Mouse (Mus musculus) mouse trophoblast stem cell (cell line): Measurements from ENCODE around the gene Apbb2.
"Not testable (repeated sequence)": the region's sequence is repeated elsewhere in the genome, so short reads cannot be mapped to it uniquely, and the experiment has no call there.

Experiments
- in situ Hi-C, 2 experiments: fragments of 300-500 bp; cut with MseI, MboI; formaldehyde crosslinking; loops; 2 replicates in 1 of 2; 3 replicates in 1 of 2; pipeline ENCODE4 v1.15.1; 2025

Apbb2 gene

GRCm38 (mm10) chr5:66304300-66305067 is 314.1 kb downstream of the Apbb2 start:
- in situ Hi-C loops, result no loop called here

- in situ Hi-C loops, result no loop called here
Observed at GRCm38 (mm10) chr5:66302873-66303272, 315.7 kb downstream of the Apbb2 start.

GRCm38 (mm10) chr5:66302085-66302815 is 316.3 kb downstream of the Apbb2 start:
- in situ Hi-C loops, result no loop called here

DNA sequence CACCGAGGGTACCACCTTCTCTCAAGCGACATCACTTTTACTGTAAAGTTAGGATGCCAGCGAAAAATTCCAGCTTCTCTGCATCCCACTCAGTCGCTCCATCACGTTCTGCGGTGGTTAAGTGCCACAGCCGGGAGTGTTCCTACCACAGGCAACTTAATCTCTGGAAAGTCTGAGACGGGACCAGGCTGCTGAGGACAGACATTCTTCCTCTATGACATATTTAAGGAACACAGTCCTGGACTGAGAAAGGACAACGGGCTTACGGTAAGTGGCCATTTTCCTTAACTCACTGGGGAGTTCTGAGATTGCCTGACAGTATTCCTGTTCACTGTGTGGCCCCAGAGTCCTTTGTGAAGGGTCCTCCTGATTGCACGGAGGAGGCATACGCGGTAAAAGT is 318.0 kb downstream of the Apbb2 start:
- in situ Hi-C loops, result no loop called here

DNA sequence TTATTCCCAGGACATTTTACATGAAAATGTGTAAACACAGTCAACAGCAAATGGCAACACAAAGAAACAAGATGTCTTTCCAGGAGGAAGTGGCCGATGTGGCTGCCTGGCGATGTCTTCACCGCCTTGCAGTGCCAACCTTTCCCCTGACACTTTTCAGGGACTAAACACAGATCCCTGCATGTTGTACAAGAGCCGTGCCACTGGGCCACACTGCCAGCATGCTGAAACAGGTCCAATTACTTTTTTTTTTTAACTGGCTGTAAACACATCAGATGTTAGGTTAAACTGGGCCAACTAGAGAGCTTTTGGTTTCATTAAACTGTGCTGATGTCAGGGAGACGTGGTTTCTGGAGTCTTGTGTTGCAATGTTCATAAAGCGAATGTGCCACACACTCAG is 319.7 kb downstream of the Apbb2 start:
- in situ Hi-C loops, result loop anchor here in 1 of 2 experiments (25.0 kb wide), 1 partner anchor 363 kb away; no protein-coding TSS in a partner anchor

DNA sequence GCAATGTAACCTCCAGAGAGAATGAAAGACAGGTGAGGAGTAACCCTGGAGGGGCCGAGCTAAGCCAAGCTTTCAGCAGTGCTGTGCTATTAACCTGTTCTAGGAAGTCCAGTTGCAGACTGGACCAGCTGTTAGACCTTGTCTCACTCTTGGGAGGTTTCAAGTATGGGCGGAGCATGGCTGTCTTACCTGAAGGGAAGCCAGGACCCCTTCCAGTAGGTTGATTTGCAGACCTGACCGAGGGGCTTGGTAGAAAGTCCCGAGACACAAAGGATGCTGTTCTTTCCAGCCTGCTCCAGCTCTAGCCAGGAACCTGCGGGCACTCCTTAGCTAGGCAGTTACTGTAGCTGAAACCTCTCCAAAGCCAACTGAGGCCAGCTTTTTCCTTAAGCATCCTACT is 322.5 kb downstream of the Apbb2 start:
- in situ Hi-C loops, result loop anchor here in 1 of 2 experiments (25.0 kb wide), 1 partner anchor 366 kb away; no protein-coding TSS in a partner anchor

GRCm38 (mm10) chr5:66294952-66295351 is 323.6 kb downstream of the Apbb2 start:
- in situ Hi-C loops, result loop anchor here in 1 of 2 experiments (25.0 kb wide), 1 partner anchor 367 kb away; no protein-coding TSS in a partner anchor

- in situ Hi-C loops, result loop anchor here in 1 of 2 experiments (25.0 kb wide), 1 partner anchor 368 kb away; no protein-coding TSS in a partner anchor
Observed at GRCm38 (mm10) chr5:66294106-66294625, 324.4 kb downstream of the Apbb2 start.

- in situ Hi-C loops, result loop anchor here in 1 of 2 experiments (25.0 kb wide), 1 partner anchor 382 kb away; no protein-coding TSS in a partner anchor
Observed at GRCm38 (mm10) chr5:66280742-66281141, 337.8 kb downstream of the Apbb2 start.

- in situ Hi-C loops, result loop anchor here in 1 of 2 experiments (25.0 kb wide), 1 partner anchor 383 kb away; no protein-coding TSS in a partner anchor
Observed at GRCm38 (mm10) chr5:66279650-66280049, 338.9 kb downstream of the Apbb2 start.

- in situ Hi-C loops, result no loop called here
Observed at GRCm38 (mm10) chr5:66274417-66274816, 344.2 kb downstream of the Apbb2 start.

DNA sequence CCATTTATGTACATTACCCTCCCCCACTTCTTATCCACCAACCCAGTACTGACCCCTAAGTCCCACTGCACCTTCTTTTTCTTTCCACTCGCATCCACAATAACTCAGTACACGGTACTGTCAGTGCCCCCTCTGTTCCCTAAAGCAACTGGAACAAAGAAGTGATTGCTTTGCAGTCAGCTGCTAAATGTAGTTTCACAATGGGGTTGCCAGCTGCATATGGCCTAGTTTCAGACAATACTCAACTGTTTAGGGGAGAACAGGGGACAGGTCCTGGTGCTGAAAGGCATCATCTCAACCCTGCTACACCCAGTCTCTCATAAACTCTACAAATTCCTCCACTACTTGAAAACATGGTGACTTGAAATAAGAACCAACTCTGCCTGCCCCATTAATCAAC is 347.4 kb downstream of the Apbb2 start:
- in situ Hi-C loops, result no loop called here

DNA sequence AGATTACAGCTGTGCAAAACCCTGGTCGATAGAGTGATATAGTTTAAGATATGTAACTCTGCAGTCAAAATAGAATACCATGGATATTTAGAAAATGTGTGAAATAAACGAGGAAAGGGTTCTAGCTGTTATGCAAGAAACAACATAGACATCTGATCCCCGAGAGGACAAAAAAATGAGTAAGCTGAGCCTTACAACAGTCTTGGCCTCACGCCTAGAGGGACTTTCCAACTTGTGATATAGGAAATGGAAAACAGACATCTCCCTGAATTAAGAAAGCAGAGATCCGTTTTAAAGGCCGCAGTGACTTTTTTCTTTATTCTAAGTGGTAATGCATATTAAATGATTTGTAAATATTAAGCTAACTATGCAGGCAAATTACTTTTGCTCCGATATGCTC is 349.0 kb downstream of the Apbb2 start:
- in situ Hi-C loops, result loop anchor here in 1 of 2 experiments (10.0 kb wide), 1 partner anchor 95 kb away; no protein-coding TSS in a partner anchor

DNA sequence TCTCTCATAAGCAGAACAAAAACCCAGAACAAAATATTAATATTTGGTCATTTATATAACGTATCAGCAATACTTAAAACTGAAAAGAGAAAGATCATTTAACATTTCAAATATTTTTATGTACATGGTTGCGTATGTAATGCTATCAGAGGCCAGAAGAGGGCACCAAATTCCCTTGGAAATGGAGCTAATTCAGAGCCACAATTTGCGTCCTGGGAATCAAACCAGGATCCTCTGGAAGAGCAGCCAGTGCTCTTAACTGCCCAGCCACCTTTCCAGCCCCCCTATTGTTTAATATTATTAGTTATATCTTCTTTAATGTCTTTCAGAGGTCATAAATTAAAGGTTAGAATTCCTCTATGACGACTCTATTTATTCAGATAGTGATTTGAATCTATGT is 355.2 kb downstream of the Apbb2 start:
- in situ Hi-C loops, result loop anchor here in 1 of 2 experiments (10.0 kb wide), 1 partner anchor 101 kb away; no protein-coding TSS in a partner anchor

GRCm38 (mm10) chr5:66262475-66262874 is 356.1 kb downstream of the Apbb2 start:
- in situ Hi-C loops, result loop anchor here in 1 of 2 experiments (10.0 kb wide), 1 partner anchor 102 kb away; no protein-coding TSS in a partner anchor

GRCm38 (mm10) chr5:66259756-66260448 is 358.7 kb downstream of the Apbb2 start, which contains the start of gene Nsun7:
Gene Nsun7 (plus strand): TSS chr5:66259897.
- in situ Hi-C loops, result loop anchor here in 1 of 2 experiments (10.0 kb wide), 1 partner anchor 105 kb away; no protein-coding TSS in a partner anchor

DNA sequence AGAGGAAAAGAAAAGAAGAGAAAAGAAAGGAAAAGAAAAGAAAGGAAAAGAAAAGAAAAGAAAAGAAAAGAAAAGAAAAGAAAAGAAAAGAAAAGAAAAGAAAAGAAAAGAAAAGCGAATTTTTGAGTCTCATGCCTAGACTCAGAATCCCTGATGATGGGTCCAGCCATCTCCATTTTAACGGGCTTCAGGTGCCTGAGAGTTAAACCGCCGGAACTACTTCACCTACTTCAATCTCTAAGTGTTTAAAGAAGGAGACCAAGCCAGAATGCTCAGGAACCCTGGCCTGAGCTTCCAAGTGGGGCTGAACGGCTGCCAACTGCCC is 359.2 kb downstream of the Apbb2 start:
- in situ Hi-C loops, result not testable (repeated sequence)

DNA sequence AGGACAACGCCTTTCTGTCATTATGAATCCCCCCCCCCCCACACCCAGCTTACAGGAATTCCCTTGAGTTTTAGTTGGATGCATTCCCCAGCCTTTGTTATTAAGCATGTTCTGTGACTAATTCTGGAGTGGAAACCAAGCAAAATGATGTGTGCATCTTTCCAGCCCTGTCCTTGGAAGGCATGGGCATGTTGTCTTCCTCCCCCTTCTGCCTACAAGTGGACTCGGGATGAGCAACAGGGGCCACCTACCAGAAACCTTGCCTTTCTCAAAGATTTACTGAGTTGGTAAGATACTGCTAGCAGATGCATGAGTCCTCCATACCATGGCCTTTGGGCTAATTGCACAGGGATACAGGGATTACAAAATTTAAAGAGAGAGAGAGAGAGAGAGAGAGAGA is 359.6 kb downstream of the Apbb2 start:
- in situ Hi-C loops, result no loop called here

- in situ Hi-C loops, result no loop called here
Observed at GRCm38 (mm10) chr5:66255044-66255443, 363.5 kb downstream of the Apbb2 start.

DNA sequence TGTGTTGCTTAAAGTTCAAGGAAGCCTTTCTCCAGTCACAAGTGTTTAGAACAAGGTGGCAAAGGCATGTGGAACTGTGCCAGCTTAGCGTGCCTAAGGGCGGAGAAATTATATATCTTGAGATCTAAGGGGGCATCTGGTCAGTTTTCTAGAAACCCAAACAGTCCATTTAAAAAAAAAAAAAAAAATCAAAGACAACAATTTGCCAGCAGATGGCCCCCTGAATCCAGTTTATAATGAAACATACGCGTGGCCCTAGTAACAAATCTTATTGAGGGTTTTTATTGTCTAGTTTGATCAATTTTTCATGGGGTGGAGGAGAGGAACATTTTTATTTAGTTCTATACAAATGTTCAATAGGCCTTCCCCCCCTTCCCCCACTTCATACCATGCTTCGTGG is 365.4 kb downstream of the Apbb2 start:
- in situ Hi-C loops, result no loop called here
